Mouse (Mus musculus): ENCODE data around the gene Hopx. TPM values are rescaled to one million over a fixed set of nuclear protein-coding genes. Genes with fewer than 3 reads are reported as not detected.

The Hopx gene
- polyA plus RNA-seq, 1 experiment from 2014 or later = 0.44 TPM

GRCm38 (mm10) chr5:77084418-77084817 is 30.5 kb downstream of the Hopx start:
- WGBS (ENCODE audit: missing documents) = 96% methylated on average over 4 of the region's 4 CpGs
- no peak overlapping the region for H3K27ac ChIP-seq
- H3K4me3 ChIP-seq (ENCODE audit: inconsistent target) = no peak overlapping the region
- no peaks in the 10 kb centered on the region for H3K79me2 ChIP-seq (ENCODE audit: inconsistent target)
- no peaks in the 10 kb centered on the region for H3K36me3 ChIP-seq (ENCODE audit: inconsistent target)

- Histone ChIP-seq H3K27ac (no peak overlapping the region), H3K4me3 (ENCODE audit: inconsistent target) (no peak overlapping the region), H3K79me2 (ENCODE audit: inconsistent target) (no peaks in the 10 kb centered on the region), H3K36me3 (ENCODE audit: inconsistent target) (no peaks in the 10 kb centered on the region)
- 74% methylated on average over 6 of the region's 7 CpGs for WGBS (ENCODE audit: missing documents)
These were observed 32.2 kb downstream of the Hopx start for GRCm38 (mm10) chr5:77082735-77083134.

- H3K4me3 ChIP-seq (ENCODE audit: inconsistent target) = no peak overlapping the region
- H3K79me2 ChIP-seq (ENCODE audit: inconsistent target) = no peaks in the 10 kb centered on the region
- H3K36me3 ChIP-seq (ENCODE audit: inconsistent target) = no peaks in the 10 kb centered on the region
- H3K27ac ChIP-seq = no peak overlapping the region
- 98% methylated on average over 4 of the region's 4 CpGs for WGBS (ENCODE audit: missing documents)
These were observed 34.2 kb downstream of the Hopx start for GRCm38 (mm10) chr5:77080761-77081160.

- Histone ChIP-seq H3K4me3 (ENCODE audit: inconsistent target) (no peak overlapping the region), H3K79me2 (ENCODE audit: inconsistent target) (no peaks in the 10 kb centered on the region), H3K27ac (no peak overlapping the region), H3K36me3 (ENCODE audit: inconsistent target) (no peaks in the 10 kb centered on the region)
- 87% methylated on average over 4 of the region's 4 CpGs for WGBS (ENCODE audit: missing documents)
These were observed 39.0 kb downstream of the Hopx start for GRCm38 (mm10) chr5:77075951-77076350.

GRCm38 (mm10) chr5:77074914-77075313 is 40.0 kb downstream of the Hopx start:
- Histone ChIP-seq H3K36me3 (ENCODE audit: inconsistent target) (no peaks in the 10 kb centered on the region), H3K4me3 (ENCODE audit: inconsistent target) (no peak overlapping the region), H3K27ac (no peak overlapping the region), H3K79me2 (ENCODE audit: inconsistent target) (no peaks in the 10 kb centered on the region)
- 94% methylated on average over 2 of the region's 2 CpGs for WGBS (ENCODE audit: missing documents)

GRCm38 (mm10) chr5:77073794-77074193 is 41.1 kb downstream of the Hopx start:
- WGBS (ENCODE audit: missing documents) = 85% methylated on average over 8 of the region's 8 CpGs
- H3K4me3 ChIP-seq (ENCODE audit: inconsistent target) = no peak overlapping the region
- no peaks in the 10 kb centered on the region for H3K79me2 ChIP-seq (ENCODE audit: inconsistent target)
- H3K27ac ChIP-seq = no peak overlapping the region
- no peaks in the 10 kb centered on the region for H3K36me3 ChIP-seq (ENCODE audit: inconsistent target)

GRCm38 (mm10) chr5:77071626-77072025 is 43.3 kb downstream of the Hopx start:
- Histone ChIP-seq H3K27ac (no peak overlapping the region), H3K4me3 (ENCODE audit: inconsistent target) (no peak overlapping the region), H3K36me3 (ENCODE audit: inconsistent target) (no peaks in the 10 kb centered on the region), H3K79me2 (ENCODE audit: inconsistent target) (no peaks in the 10 kb centered on the region)
- WGBS (ENCODE audit: missing documents) = 83% methylated on average over 3 of the region's 3 CpGs

- 96% methylated on average over 2 of the region's 2 CpGs for whole genome bisulfite sequencing (ENCODE audit: missing documents)
- Histone ChIP-seq H3K36me3 (ENCODE audit: inconsistent target) (no peaks in the 10 kb centered on the region), H3K79me2 (ENCODE audit: inconsistent target) (no peaks in the 10 kb centered on the region), H3K4me3 (ENCODE audit: inconsistent target) (no peak overlapping the region), H3K27ac (no peak overlapping the region)
These were observed 43.9 kb downstream of the Hopx start for GRCm38 (mm10) chr5:77070987-77071386.

GRCm38 (mm10) chr5:77067321-77067720 is 47.6 kb downstream of the Hopx start:
- H3K79me2 ChIP-seq (ENCODE audit: inconsistent target) = no peaks in the 10 kb centered on the region
- 88% methylated on average over 8 of the region's 8 CpGs for WGBS (ENCODE audit: missing documents)
- no peak overlapping the region for H3K27ac ChIP-seq
- H3K36me3 ChIP-seq (ENCODE audit: inconsistent target) = no peaks in the 10 kb centered on the region
- no peak overlapping the region for H3K4me3 ChIP-seq (ENCODE audit: inconsistent target)

- H3K4me3 ChIP-seq (ENCODE audit: inconsistent target) = no peak overlapping the region
- WGBS (ENCODE audit: missing documents) = 31% methylated on average over 17 of the region's 17 CpGs
- H3K36me3 ChIP-seq (ENCODE audit: inconsistent target) = no peaks in the 10 kb centered on the region
- no peaks in the 10 kb centered on the region for H3K79me2 ChIP-seq (ENCODE audit: inconsistent target)
- no peak overlapping the region for H3K27ac ChIP-seq
These were observed 53.4 kb downstream of the Hopx start for GRCm38 (mm10) chr5:77061372-77062038.

- H3K27ac ChIP-seq = no peak overlapping the region
These were observed 54.6 kb downstream of the Hopx start for GRCm38 (mm10) chr5:77060363-77060762.

GRCm38 (mm10) chr5:77056881-77057440 is 58.0 kb downstream of the Hopx start:
- Histone ChIP-seq H3K79me2 (ENCODE audit: inconsistent target) (no peaks in the 10 kb centered on the region), H3K36me3 (ENCODE audit: inconsistent target) (no peaks in the 10 kb centered on the region)
- 91% methylated on average over 12 of the region's 12 CpGs for WGBS (ENCODE audit: missing documents)

More at GRCm38 (mm10) chr5:77060363-77060762, 54.6 kb downstream of the Hopx start:
- 72% methylated on average over 10 of the region's 10 CpGs for WGBS (ENCODE audit: missing documents)
- no peak overlapping the region for H3K4me3 ChIP-seq (ENCODE audit: inconsistent target)
- H3K36me3 ChIP-seq (ENCODE audit: inconsistent target) = no peaks in the 10 kb centered on the region
- no peaks in the 10 kb centered on the region for H3K79me2 ChIP-seq (ENCODE audit: inconsistent target)

GRCm38 (mm10) chr5:77052616-77053015 is 62.3 kb downstream of the Hopx start:
- Histone ChIP-seq H3K79me2 (ENCODE audit: inconsistent target) (no peaks in the 10 kb centered on the region), H3K36me3 (ENCODE audit: inconsistent target) (no peaks in the 10 kb centered on the region), H3K4me3 (ENCODE audit: inconsistent target) (no peak overlapping the region), H3K27ac (no peak overlapping the region)
- 94% methylated on average over 5 of the region's 5 CpGs for WGBS (ENCODE audit: missing documents)

More at GRCm38 (mm10) chr5:77056881-77057440, 58.0 kb downstream of the Hopx start:
- H3K27ac ChIP-seq = no peak overlapping the region
- H3K4me3 ChIP-seq (ENCODE audit: inconsistent target) = no peak overlapping the region

GRCm38 (mm10) chr5:77044362-77044761 is 70.6 kb downstream of the Hopx start:
- Histone ChIP-seq H3K79me2 (ENCODE audit: inconsistent target) (no peaks in the 10 kb centered on the region), H3K4me3 (ENCODE audit: inconsistent target) (no peak overlapping the region), H3K36me3 (ENCODE audit: inconsistent target) (no peaks in the 10 kb centered on the region), H3K27ac (no peak overlapping the region)
- WGBS (ENCODE audit: missing documents) = 19% methylated on average over 5 of the region's 5 CpGs

- H3K27ac ChIP-seq = no peak overlapping the region
These were observed 75.5 kb downstream of the Hopx start for GRCm38 (mm10) chr5:77039391-77039790.

GRCm38 (mm10) chr5:77038451-77038850 is 76.5 kb downstream of the Hopx start:
- Histone ChIP-seq H3K4me3 (ENCODE audit: inconsistent target) (no peak overlapping the region), H3K79me2 (ENCODE audit: inconsistent target) (no peaks in the 10 kb centered on the region), H3K36me3 (ENCODE audit: inconsistent target) (no peaks in the 10 kb centered on the region), H3K27ac (no peak overlapping the region)
- 65% methylated on average over 10 of the region's 10 CpGs for WGBS (ENCODE audit: missing documents)

More at GRCm38 (mm10) chr5:77039391-77039790, 75.5 kb downstream of the Hopx start:
- Histone ChIP-seq H3K36me3 (ENCODE audit: inconsistent target) (no peaks in the 10 kb centered on the region), H3K79me2 (ENCODE audit: inconsistent target) (no peaks in the 10 kb centered on the region), H3K4me3 (ENCODE audit: inconsistent target) (no peak overlapping the region)
